Mouse (Mus musculus) ES-E14 (cell line): Measurements from ENCODE around the gene Ghr. TPM values are rescaled to one million over a fixed set of nuclear protein-coding genes. Genes with fewer than 3 reads are reported as not detected.

Experiments used
- DNase-seq: peaks from one replicate; pipeline ENCODE4 v3.0.0-alpha.2; 2013; ENCODE audit warnings: low read depth, low spot score
- H3K27ac ChIP-seq: 2 replicates; pipeline ENCODE4 v1.5.1; 2012; ENCODE audit warnings: low read depth, mild to moderate bottlenecking, low read length, moderate library complexity, mixed read lengths; ENCODE audit not compliant: poor library complexity, insufficient read depth, severe bottlenecking
- H3K36me3 ChIP-seq: 2 replicates; pipeline ENCODE4 v1.6.1; 2012; ENCODE audit warnings: mild to moderate bottlenecking, low read length, moderate library complexity, mixed read lengths; ENCODE audit not compliant: control insufficient read depth, poor library complexity, insufficient read depth, severe bottlenecking
- H3K4me1 ChIP-seq, 2 experiments: fragments of 150-350 bp in 1 of 2; sonication (generic) in 1 of 2; 2 replicates each; pipeline ENCODE4 v1.6.1; 2012; ENCODE audit warnings: low read length in 2 of 2, mild to moderate bottlenecking in 1 of 2, mixed read lengths in 1 of 2; ENCODE audit not compliant: control insufficient read depth in 2 of 2, insufficient read depth in 2 of 2, poor library complexity in 1 of 2
- H3K4me3 ChIP-seq, 2 experiments: fragments of 150-350 bp in 1 of 2; sonication (generic) in 1 of 2; 2 replicates each; pipeline ENCODE4 v1.5.1; 2012; ENCODE audit warnings: low read length in 2 of 2, low read depth in 1 of 2, mild to moderate bottlenecking in 1 of 2, mixed read lengths in 1 of 2; ENCODE audit not compliant: insufficient read depth in 1 of 2, poor library complexity in 1 of 2, severe bottlenecking in 1 of 2
- H3K9ac ChIP-seq: 2 replicates; pipeline ENCODE4 v1.6.1; 2012; ENCODE audit warnings: low read depth, mild to moderate bottlenecking, low read length, mixed read lengths; ENCODE audit not compliant: poor library complexity, insufficient read depth, severe bottlenecking
- H3K9me3 ChIP-seq: fragments of 150-350 bp; sonication (generic); 2 replicates; pipeline ENCODE4 v1.6.1; 2012; ENCODE audit warnings: low read depth, mild to moderate bottlenecking, low read length; ENCODE audit not compliant: control insufficient read depth, insufficient read depth
- CHD2 ChIP-seq: IDR thresholded peaks from 2 replicates; pipeline ENCODE4 v1.6.1; 2014; ENCODE audit warnings: mild to moderate bottlenecking, low read depth, low read length, inconsistent platforms
- HCFC1 ChIP-seq: IDR thresholded peaks from 2 replicates; pipeline ENCODE4 v1.6.1; 2012; ENCODE audit warnings: low read length, inconsistent platforms, borderline replicate concordance; ENCODE audit not compliant: insufficient read depth
- MAFK ChIP-seq: IDR thresholded peaks from 2 replicates; pipeline ENCODE4 v1.6.1; 2014; ENCODE audit warnings: mild to moderate bottlenecking, low read depth, low read length, inconsistent platforms; ENCODE audit not compliant: insufficient read depth
- ZC3H11A ChIP-seq: IDR thresholded peaks from 2 replicates; pipeline ENCODE4 v1.6.1; 2012; ENCODE audit warnings: low read depth, mild to moderate bottlenecking, inconsistent platforms, low read length, borderline replicate concordance
- ZNF384 ChIP-seq: IDR thresholded peaks from 2 replicates; pipeline ENCODE4 v1.6.1; 2012; ENCODE audit warnings: low read depth, low read length, inconsistent platforms
- in situ Hi-C, 2 experiments: fragments of 600-800 bp; cut with MboI; formaldehyde crosslinking; loops; one replicate each; pipeline ENCODE4 v1.15.1; 2025; ENCODE audit warnings: low sequenced_read_pairs in 2 of 2, inconsistent platforms in 1 of 2; ENCODE audit not compliant: unreplicated experiment in 2 of 2
- total RNA-seq: library from RNA; depleted of rRNA; stranded (reverse); fragments of 300-350 nt; gene quantifications from 2 replicates; pipeline ENCODE4 v1.2.3, GENCODE M21; 2012

The Ghr gene
- total RNA-seq, 1 experiment: 7.5 TPM

DNA sequence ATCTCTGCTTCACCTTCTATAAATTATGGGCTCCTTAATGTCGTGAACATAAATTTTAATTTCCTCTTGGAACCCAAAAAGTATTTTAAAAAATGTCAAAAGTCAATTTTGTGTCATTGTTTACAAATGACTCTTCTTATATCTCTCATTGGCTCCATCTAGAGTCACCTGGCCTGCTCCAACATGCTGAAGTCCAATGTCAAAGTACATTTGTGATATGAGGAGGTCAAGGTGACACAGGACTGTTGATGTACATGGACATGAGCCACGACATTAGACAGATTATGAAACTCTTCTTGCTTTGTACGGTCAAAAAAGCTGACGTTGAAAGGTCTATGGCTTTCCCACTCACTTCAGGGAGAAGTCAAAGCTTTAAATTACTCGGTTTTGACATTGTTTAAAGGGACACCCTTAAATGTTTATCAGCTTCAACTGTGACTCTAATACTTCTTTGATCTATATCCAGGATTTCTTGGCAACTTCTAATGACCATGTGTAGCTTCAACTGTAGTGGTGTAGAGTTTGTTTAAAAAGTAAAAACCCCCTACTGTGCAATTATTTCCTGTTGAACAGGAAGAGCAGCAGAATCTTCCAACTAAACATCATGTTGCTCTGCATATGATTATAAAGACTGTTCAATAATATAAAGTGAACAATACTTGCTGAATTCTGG lies 131.1 kb downstream of the Ghr start:
- H3K4me1 ChIP-seq: no peaks in the 10 kb centered on the region
- H3K9me3 ChIP-seq: no peaks in the 10 kb centered on the region
- H3K4me3 ChIP-seq: no peak overlapping the region
- no peaks in the 10 kb centered on the region for H3K36me3 ChIP-seq
- TF ChIP-seq HCFC1 (no peak), ZC3H11A (no peak), MAFK (no peak), CHD2 (no peak), ZNF384 (no peak)
- no peak overlapping the region for H3K27ac ChIP-seq
- in situ Hi-C loops: no loop called here
- H3K9ac ChIP-seq: no peak overlapping the region
- no peak for DNase-seq

DNA sequence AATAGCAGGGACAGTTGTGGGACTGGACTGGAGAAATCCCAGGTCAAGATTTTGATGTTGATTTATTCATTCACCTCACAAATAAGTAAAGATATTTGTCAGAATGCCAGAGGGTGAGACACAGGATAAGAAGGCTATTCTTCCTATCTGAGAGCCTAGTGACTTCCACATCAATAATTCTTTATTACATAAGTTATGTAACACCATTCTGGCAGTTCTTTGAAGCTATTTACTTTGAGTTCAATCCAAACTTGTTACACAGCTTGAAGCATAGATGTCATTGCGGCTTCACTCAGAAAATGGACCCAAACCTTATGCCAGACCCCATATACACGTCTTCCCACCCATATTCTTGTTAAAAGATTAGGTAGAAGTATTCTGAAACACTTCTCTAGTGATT lies 133.7 kb downstream of the Ghr start:
- TF ChIP-seq HCFC1 (no peak), MAFK (no peak), CHD2 (no peak), ZNF384 (no peak), ZC3H11A (no peak)
- no peaks in the 10 kb centered on the region for H3K4me1 ChIP-seq
- no peaks in the 10 kb centered on the region for H3K36me3 ChIP-seq
- in situ Hi-C loops: no loop called here
- no peak overlapping the region for H3K27ac ChIP-seq
- no peak overlapping the region for H3K9ac ChIP-seq
- no peaks in the 10 kb centered on the region for H3K9me3 ChIP-seq
- no peak for DNase-seq
- H3K4me3 ChIP-seq: no peak overlapping the region

DNA sequence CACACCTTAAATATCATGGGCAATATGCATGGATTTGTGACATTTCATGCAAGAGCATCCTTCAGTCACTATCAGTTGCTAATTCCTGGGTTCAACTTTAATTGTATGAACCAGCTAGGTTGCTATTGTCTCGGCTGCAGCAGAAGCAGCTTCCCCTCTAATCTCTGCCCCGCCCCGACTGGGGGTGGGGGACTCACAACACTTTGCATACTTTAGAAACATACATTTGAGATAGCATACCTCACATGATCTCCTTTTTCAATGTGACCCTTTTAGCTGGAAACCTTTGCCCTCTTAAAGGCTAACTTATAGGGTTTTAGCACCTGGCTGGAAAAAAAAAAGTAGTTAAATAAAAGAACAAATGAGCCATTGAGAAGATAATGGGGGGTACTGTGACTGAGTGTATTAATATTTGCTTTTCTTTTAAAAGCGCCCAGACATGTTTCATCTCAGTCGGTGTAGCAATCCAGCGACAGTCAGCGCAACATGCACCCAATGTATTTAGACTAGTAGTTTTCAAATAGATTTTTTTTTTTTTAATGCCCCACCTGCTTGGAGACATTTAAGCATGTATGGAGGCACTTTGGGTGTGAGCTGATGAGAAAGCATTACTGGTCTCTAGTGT lies 137.9 kb downstream of the Ghr start:
- H3K9me3 ChIP-seq: no peaks in the 10 kb centered on the region
- no peak for TF ChIP-seq ZNF384
- no peak for TF ChIP-seq ZC3H11A
- no peak for TF ChIP-seq CHD2
- no peak for TF ChIP-seq HCFC1
- no peak for TF ChIP-seq MAFK
- no peaks in the 10 kb centered on the region for H3K36me3 ChIP-seq
- in situ Hi-C loops: no loop called here
- H3K4me1 ChIP-seq: no peaks in the 10 kb centered on the region
- H3K9ac ChIP-seq: no peak overlapping the region
- DNase-seq: no peak
- H3K4me3 ChIP-seq: no peak overlapping the region
- no peak overlapping the region for H3K27ac ChIP-seq

DNA sequence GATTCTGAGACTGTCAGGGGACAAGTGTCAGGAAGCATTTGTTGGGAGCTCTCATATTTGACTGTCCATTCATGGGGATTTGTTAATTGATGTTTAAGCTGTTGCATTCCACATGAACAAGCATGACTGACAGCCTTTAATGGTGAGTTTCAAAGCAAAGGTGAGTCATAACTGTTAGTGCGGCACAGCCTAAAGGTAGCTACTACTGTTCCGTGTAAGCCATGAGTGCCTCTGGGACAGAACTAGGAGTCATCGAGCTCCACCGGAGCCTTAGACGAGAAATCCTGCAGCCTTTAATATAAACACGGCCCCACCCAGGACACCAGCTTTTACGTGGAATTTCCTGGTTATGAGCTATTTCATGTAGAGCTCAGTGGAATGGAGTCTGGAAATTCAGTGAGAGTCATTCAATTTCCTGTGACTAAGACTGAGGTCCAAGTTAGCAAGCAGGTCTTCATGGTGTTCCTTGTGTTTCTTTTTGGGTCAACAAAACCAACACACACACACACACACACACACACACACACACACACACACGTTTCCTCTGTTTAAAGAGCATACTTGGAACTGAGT lies 138.8 kb downstream of the Ghr start:
- TF ChIP-seq MAFK: no peak
- no peak for TF ChIP-seq HCFC1
- TF ChIP-seq ZC3H11A: no peak
- TF ChIP-seq ZNF384: no peak
- TF ChIP-seq CHD2: no peak
- Histone ChIP-seq H3K36me3 (no peaks in the 10 kb centered on the region), H3K4me3 (no peak overlapping the region), H3K9ac (no peak overlapping the region), H3K4me1 (no peaks in the 10 kb centered on the region), H3K27ac (no peak overlapping the region), H3K9me3 (no peaks in the 10 kb centered on the region)
- DNase-seq: no peak
- in situ Hi-C loops: no loop called here
